Mouse (Mus musculus) G1E (cell line): ENCODE results near the gene Xylb.

Experiments used
- CTCF ChIP-seq: IDR thresholded peaks from 2 replicates; pipeline ENCODE4 v1.5.1; 2012; ENCODE audit warnings: low read depth, low read length, inconsistent platforms, mixed read lengths
- GATA1 ChIP-seq: IDR thresholded peaks from 2 replicates; pipeline ENCODE4 v1.6.1; 2012; ENCODE audit warnings: borderline replicate concordance, low read length, inconsistent platforms, mixed read lengths
- TAL1 ChIP-seq: conservative IDR thresholded peaks from 2 replicates; pipeline ENCODE4 v1.6.1; 2012; ENCODE audit warnings: low read depth, low read length, inconsistent platforms, mixed read lengths

DNA sequence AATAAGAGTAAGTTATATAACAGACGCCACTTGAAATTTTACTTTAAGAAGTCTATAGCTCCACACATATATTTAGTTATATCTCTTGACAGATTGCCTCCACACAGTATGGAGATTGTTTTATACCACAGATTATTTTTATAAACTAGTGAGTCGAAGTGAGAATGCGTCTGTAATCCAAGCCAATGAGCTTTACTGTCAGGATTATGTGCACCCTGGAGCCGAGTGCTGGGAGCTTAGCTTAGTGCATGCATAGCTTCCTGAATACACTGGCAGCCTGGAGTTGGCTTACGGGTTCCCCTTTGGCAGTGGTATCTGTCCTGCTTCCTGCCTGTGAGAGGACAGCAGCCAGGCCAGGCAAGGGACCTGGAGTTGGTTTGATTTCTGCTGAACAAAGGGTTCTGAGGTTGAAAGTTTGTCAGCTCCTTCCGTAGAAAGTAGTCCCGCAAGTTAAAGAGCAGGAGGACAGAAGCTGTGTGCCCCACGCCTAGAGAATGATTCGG is 81.4 kb downstream of the Xylb start:
- no peak for TF ChIP-seq CTCF
- no peak for TF ChIP-seq TAL1
- TF ChIP-seq GATA1 = no peak
